Mouse (Mus musculus) inflammation-experienced regulatory T-cells, adult 6 months (primary cell): ENCODE data around the gene Epas1. TPM values are rescaled to one million over a fixed set of nuclear protein-coding genes. Genes with fewer than 3 reads are reported as not detected.

Experiments used
- ATAC-seq: one replicate; pipeline ENCODE4 v1.8.0; 2017
- polyA plus RNA-seq, 3 experiments: library from polyadenylated mRNA; unstranded; fragments of 100-300 nt; shearing (Covaris generic); gene quantifications; one replicate each; pipeline ENCODE4 v1.2.1; 2017

The Epas1 gene
- polyA plus RNA-seq, 3 experiments from 2014 or later, result 2.8 to 5.3 (median 3.6) TPM

DNA sequence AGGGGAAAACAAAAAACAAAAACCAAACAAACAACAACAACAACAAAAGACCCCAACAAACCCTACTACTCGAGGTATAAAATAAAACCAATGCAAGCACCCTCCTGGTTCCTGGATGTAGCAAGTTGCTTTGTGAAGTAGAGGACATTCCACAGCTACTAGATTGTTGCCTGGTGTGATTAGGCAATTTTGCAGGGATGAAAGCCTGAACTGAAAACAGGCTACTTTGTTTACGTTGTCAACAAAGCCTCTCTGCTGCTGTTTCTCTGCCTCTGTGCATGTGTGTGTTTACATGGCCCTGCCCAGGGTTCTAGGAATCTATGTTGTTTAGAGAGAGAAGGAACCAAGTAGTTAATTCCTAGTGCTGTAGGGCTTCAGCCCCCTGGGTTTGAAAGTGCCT, 4.1 kb downstream of the Epas1 start:
- no peak for ATAC-seq

DNA sequence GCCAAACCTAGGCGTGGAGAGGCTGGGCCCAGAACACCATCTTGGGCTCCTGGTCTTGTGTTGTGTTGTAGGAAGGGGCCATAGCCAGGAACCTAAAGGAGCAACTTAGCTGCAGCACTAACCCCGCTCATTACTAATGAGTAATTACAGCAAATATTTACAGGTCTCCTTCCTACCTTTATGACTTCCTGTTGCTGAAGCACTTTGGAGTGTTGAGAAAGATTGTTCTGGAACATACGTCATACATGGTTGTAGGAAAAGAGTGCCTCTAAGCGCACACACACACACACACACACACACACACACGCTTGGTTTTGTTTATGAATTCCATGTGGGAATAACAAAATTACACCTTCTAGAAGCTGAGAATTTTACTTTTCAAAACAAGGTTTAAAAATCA, 8.4 kb downstream of the Epas1 start:
- ATAC-seq, result no peak

DNA sequence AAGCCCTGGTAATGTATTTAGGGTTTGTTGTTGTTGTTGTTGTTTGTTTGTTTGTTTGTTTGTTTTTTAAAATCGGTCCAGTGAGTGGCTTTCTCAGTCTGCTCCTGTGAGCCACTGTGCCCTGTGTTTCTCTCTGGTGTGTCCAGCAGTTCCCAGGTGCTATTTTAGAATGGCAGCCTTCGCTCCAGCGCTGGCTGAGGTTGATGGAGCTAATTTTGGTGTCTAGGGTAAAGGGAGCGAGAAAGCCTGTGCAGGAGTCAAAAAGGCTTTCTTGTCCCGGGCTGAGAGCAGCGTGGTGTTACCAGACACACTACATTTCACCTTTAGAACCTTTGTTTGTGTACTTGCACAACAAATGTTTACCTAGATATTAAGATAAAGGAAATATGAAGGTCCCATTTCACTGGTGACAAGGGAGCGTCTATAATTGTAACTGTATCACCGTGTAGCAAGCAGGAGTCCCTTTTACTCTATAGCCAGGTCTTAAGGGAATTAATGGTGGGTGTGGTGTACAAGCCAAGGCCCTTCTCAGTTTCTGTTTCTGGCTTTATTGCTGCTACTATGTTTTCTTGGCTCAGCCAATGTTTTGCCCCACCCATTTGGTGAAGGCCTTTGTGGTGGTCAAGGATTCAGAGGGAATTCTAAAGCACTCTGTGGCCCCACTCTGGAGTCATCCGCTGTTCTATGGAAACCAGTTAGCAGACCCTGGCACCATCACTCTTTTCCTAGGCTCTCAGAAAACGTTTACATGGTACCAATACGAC, 9.2 kb downstream of the Epas1 start:
- no peak for ATAC-seq

DNA sequence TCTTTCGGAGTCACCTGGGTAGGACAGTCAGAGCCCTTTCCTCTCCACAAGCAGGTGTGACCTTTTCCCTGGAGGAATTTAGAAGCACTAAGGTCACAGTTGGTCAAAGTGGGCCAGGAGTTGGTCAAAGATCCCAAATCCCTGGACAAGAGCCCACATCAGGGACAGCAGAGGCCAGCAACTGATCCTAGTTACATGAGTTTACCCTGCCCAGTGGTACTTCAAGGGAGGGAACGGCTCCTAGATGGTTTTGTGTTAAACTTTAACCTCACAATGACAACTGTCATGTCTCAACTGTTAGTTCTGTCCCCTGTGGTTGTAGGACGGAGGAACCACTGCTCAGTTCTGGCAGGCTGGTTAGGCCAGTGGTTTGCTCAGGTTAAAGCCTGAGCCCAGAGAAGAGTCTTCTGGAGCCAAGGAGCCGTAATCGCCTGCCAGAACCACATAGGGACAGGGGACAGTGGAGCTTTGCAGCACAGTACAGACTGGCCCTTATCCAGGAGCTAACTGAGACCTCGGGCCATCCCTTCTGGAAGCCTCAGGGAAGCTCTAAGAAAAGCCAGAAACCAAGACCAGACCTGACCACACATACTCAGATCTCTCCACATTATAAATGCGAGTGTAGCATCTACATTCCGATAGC, 12.4 kb downstream of the Epas1 start:
- no peak for ATAC-seq

DNA sequence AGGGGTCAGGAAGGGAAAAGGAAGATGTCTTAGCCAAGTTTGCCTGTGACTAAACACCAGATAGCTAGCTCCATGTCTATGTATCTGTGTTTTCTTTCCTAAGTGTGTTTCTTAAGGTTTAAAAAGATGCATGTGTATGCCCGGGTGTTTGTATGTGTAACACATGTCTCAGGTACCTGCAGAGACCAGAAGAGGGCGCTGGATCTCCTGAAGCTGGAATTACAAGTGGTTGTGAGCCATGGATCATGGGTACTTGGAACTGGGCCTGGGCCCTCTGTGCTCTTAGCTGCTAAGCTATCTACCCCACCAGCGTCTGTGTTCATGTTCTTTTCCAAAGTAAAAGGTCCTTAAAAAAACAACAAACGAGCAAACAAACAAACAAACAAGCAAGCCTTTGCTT, 12.9 kb downstream of the Epas1 start:
- no peak for ATAC-seq

DNA sequence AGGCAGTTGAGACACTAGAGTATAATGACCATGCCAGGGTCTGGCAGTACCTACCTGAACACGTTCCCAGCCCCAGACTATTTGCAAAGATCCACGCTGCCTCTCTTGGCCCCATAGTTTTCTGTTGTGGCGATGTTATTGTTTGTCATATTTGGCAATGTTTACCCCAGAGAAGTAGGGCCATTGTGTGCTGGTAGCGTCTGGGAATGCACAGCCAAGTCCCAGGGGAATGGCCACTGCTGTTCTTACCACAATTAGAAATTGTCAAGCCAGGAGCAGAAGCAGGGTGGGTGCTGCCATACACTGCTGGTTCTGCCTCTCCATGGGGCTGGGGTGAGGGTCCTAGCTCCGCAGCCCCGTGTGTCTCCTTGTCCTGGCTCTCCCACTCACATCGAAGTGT, 15.1 kb downstream of the Epas1 start:
- no peak for ATAC-seq

DNA sequence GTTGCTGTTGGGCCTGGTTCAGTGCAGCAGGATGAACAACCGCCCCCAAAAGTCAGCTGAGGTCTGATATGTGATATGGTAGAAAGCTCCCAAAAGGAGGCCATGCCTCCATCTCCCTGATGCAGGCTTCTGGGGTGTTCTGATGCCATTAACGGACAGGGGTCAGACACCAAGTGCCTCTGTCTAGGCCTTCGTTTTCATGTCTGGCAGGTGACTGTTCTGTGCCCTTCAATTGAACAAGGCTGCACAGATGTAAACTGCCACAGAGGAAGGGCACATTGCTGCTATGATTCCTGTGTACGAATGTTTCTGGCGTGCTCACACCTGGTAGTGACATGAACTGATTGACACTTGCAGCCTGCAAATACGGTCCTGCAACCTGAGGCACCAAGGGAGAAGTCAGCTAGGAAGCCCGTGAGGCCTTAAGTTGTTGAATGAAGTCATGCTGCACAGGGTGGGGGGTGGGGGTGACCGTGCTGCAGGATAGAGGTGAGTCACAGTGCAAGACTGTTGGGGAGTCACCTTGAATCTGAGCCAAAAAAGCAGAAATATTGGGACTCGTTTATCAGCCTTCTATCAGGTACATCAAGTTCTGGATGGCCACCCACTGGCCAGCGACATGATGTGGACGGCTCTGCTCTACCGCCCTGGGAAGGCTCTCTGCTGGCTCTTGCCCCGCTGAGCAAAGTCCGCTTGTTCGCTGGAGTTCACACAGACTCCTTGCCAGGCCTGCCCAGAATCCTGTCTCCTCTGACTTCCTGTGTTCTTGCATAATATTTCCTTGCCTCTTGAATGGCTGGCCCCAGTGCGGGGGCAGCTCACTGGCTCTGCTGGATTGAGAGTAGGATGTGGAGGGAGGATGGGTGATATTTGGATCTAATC, 16.1 kb downstream of the Epas1 start:
- no peak for ATAC-seq

DNA sequence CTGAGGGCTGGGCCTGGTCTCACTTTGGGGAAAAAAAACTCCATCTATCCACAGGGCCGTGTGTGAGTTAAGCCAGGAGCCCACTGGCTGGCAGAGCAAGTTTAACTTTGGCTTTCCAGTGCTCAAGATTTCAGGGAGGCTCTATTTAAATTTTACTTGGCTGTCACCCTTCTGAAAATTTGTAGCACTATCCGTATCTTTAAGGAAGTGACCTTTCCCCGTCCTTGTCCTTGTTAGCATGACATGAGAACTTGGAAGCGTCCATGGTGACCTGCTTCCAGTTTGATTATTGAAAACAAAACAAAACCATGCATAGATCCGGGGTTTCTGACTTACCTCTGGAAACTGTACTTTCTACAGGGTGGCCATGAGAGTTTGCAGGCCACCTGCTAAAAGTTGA, 17.3 kb downstream of the Epas1 start:
- ATAC-seq, result no peak

DNA sequence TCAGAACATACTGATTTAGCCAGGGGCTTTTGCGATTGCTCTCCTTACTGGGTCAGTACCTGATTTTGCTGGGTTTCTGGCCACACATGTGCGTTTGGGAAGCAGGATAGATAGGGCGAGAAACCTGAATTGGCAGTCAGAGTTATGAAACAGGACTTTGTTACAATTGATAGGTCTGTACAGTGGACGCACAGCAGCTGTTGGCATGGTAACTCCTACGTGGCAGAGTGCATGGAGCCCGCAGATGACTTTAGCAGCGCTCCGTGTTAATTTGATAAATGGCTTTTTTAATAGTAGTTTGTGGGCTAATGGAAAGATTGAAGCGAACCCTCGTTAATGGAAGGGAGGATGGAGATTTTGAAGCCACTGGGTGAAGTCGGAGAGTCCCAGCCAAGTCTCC, 18.5 kb downstream of the Epas1 start:
- ATAC-seq, result no peak

DNA sequence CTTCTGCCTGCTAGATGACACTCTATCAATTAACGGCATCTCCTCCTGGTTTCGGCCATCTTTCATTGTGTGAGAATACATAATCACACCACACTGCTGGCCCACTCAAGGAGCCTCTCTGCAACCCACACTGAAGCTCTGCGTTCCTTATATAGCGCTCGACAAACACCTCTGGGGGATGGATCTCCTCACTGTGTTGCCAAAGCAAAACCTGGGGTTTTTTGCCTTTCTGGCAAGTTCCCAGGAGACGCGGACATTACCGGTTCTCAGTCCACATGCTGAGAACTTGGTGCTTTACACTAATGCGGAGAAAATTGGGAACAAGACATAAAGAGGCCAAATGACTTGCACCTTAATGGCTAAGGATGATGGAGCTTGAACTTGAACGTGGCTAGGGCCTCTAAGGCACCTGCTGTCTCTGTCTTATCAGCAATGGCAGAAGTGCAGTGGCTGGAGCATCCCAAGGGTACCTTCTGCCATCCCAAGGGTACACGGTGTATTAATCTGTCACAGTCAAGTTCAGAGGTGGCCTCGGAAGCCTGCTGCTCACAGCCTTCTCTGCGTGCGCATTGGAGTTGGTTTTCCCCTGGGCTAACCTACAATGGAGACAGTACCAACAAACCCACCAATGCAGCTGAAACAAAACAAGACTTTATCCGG, 19.6 kb downstream of the Epas1 start:
- ATAC-seq, result no peak

DNA sequence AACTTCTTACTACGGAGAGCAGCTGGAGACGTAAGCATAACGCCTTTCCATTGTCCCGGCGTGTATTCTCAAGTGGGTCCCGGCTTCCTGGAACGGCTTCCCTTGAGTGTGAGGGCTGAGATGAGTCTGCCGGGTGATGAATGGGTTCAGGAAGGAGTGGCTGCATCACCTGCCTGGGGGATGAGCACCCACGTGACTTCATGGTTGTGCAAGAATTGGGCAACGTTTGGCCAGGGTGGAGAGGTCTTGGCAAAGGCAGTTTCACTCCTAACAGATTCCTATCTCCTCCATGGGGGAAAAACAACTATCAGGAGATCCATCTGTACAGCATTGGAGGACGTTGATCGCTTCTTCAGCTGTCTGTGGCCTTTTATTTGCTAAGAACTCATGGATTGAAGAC, 23.0 kb downstream of the Epas1 start:
- ATAC-seq, result no peak

DNA sequence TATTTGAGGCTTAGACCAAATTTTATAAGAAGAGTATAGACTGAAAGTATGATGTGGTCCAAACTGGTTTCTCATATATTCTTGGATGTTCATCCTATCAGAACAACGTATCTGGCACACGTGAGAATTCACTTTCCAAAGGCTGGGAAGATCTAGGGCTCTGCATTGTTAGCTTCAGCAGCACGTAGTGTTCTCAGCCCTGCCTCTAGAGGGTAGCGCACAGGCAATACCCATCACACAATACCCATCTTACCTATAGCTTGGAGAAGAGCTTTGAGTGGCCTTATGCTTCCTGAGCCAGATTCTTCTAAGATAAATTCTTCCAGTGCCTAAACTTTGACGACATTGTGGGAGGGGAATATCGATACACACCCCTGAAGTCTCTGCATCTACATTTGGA, 24.6 kb downstream of the Epas1 start:
- no peak for ATAC-seq

DNA sequence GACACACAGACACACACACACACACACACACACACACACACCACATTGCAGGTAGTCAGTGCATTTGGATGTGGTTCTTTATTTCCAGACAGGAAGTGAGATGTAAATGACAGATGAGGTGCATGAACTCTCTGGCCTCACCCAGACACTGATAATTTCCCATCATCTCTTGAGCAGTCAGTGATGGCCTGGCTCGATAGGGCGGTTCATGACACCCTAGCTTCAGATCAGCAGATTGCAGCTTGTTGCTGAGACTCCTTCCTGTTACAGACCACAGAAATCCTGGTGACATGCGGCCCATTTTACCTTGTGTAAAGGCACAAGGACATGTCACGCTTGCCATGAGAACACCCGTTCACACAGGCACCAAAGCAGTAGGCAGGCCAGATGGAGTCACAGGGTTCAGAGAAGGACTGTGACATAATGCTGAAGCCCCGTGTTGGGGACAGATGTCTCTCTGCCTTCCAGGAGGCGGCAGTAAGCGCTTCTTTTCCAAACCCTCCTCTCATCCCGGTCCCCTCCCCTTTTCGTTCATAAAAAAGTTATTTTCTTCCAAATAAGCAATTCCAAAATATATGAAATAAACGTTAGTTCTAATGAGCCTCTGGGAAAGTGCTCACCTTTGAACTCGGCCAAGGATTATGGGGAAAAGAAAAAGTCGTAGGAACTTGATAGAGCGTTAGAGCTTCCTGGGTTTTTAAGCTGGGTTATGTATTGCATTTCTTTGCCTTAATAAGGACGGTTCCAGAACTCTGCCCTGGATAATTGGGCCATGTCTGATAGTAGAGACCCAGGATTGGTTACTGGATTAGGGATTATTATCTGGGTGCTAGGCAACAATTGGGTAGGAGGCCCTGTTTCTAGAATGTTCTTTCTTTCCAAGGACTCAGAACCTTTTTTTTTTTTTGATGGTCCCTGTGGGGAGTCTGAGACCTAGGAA, 26.0 kb downstream of the Epas1 start:
- peak; percentile 94 for ATAC-seq

DNA sequence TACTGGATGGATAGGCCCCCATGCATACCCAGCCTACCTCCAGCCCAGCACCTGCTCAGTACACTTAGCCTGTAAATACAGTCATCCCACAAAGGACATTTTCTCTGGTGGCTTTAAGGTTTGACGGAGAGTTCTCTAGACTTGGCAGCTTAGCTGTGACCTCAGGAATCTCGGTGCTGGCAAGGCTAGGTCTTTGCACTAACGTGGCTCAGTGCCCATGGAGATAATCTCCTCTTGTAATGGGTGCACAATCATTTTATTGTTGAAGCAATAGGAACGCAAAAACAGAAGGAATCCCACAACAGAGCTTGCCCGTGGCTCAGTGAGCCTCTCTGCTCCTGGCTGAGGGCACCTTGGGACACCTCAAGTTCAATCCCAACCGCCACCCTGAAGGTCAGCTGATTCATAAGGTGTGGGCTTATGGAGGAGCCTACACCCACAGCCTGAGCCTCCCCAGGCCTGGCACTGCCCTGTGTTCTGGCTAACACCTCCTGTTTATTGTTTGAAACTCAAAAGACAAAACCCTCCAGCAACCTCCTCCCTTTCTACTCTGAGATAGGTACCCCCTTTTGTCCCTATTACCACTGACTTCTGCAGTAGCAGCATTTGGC, 27.3 kb downstream of the Epas1 start:
- no peak for ATAC-seq

DNA sequence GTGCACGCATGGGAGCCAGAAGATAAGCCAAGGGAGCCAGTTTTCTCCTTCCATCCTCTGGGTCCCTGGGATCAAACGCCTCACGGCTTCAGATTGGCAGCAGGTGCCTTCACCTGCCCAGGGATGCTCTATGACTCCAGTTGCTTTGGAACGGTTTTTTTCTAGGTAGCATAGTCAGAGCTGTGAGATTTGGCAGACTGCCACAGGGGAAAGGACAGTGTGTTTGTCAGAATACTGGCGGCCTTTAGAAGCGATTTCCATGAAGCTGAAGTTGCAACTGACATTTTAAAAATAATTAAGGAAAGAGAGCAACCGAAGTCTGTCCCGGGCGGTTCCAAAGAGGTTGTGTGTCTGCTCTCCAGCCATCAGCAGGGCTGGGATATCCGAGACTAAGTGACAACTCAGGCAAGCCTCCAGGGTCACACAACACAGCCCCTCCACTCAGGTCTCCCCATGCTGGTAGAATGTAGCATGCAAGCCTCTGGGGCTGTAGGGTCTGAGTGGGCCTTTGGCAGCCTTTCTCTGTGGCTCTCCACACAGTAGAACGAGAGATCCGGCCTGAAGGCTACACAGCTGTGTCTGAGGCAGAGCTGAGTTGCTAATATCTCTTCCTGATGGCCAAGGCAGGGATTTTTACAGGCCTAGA, 28.4 kb downstream of the Epas1 start:
- ATAC-seq, result no peak

DNA sequence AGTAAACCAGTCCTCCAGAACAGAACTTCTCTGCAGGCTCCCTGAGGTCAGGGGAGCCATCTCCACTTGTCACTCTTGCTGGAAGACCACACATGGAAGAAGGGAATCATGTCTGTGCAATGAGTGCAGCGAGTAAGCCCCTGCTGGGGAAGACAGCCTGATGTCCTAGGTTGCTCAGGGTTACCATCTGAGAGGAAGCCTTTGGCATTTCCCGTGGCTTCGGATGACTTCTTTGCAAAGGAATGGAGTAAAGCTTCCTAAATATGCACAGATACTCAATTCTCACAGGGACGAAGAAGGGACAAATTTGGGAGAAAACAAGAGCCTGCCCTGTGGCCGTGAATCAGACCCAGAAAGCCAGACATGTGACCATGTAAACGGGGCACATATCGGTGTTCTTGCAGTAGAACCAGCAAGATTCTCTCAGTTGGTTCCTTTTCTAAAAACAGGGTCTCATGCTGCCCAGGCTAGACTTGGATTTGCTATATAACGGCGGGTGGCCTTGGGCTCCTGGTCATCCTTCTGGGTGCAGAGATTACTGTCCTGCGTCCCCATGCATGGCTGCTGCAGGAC, 31.0 kb downstream of the Epas1 start:
- ATAC-seq, result no peak

DNA sequence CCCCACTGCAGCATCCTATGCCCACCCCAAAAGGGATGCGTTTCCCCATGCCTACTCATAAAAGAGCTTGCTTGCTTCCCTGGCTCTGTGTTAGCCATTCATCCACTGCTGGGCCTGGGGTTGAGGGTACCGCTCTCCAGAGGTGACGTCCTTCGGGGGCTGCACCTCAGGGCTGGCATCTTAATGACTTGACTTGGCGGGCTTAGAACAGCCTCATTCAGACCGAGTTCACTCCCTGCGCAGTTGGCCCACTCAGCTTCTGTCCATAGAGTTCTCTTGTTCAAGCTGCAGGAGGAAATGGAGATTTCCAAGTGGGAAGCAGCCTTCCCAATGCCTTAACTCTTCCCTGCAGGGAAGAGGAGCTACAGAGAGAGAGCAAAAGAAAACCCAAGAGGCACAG, 32.1 kb downstream of the Epas1 start:
- no peak for ATAC-seq

DNA sequence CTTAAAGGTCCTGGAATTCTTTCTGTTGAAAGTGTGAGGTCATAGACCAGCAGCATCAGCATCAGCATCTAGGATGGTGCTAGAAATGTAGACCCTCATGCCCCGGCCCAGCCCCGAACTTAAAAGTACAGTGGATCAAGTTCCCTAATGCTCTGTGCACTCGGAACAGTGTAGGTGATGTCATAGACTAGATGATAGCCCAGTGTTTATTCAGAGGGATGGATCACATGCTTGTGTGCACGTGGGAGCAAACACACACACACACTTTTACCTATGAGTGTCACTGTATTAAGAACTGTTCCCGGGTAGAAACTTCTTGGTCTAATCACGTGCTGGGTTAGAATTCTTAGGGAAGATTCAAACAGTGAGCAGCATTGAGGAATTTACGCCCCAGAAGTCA, 33.0 kb downstream of the Epas1 start:
- no peak for ATAC-seq

DNA sequence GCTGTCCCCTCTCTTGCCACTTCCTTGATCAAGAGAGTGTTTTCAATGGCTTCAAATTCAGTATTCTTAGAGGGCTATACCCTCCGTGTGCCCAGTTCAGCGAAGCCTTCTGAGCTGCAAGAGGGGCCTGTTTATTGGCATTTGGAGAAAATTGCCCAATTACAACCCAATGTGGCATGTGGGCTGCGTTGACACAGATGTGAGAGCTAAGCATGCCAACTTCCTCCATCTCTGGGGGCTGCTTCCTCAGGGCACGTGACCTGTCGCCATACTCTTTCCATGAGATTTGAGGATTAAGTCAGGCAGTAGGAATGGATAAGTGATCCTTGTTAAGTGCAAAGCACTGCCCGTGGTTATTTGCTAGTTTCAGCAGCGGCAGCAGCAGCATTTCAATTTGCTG, 34.3 kb downstream of the Epas1 start:
- no peak for ATAC-seq

DNA sequence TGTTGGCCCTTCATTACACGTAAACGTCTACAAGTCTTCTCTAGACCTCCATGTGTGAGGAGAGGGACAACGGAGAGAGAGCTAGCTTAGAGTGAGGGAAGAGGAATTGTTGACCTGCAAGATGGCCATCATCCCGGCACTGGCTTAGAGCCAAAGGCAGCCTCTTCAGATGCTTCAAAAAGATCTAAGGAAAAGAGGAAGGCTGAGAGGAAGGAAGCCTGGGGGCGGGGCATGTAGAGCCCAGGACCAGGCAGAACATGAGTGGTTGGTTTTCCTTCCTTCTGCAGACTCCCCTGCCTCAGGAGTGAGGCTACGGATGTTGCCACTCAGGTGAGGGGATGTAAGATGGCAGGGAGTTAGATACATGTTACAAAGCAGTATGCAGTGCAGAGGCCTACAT, 34.8 kb downstream of the Epas1 start:
- ATAC-seq, result no peak

DNA sequence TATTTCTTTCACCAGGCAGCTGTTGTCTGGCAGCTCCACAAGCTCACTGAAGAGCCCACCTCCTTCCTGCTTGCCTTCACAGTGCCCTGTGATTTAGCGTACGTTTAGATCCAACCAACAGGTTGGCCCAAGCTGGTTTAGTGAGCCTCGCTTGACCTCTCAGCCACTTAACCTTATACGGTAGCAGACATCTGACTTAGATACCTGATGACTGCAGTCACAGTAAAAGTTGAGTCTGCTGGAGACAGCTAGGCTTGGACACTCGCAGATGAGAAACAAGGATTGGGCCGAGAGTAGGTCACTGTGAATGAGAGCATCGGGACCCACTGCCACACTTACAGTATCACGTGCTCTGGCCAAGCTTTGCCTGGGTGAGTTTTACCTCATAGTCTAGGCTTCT, 38.4 kb downstream of the Epas1 start:
- ATAC-seq, result no peak
